Mouse (Mus musculus): Measurements from ENCODE around the gene Pbx4. TPM values are rescaled to one million over a fixed set of nuclear protein-coding genes. Genes with fewer than 3 reads are reported as not detected.

Pbx4 gene
- total RNA-seq, 2 experiments from 2014 or later, result 0.65 to 1.2 TPM

- peak in 1 of 2 experiments; percentile 20 for DNase-seq
- intact Hi-C loops (cut with DNase I), result no loop called here
Observed at GRCm38 (mm10) chr8:69867696-69868326, 35.5 kb downstream of the Pbx4 start.

DNA sequence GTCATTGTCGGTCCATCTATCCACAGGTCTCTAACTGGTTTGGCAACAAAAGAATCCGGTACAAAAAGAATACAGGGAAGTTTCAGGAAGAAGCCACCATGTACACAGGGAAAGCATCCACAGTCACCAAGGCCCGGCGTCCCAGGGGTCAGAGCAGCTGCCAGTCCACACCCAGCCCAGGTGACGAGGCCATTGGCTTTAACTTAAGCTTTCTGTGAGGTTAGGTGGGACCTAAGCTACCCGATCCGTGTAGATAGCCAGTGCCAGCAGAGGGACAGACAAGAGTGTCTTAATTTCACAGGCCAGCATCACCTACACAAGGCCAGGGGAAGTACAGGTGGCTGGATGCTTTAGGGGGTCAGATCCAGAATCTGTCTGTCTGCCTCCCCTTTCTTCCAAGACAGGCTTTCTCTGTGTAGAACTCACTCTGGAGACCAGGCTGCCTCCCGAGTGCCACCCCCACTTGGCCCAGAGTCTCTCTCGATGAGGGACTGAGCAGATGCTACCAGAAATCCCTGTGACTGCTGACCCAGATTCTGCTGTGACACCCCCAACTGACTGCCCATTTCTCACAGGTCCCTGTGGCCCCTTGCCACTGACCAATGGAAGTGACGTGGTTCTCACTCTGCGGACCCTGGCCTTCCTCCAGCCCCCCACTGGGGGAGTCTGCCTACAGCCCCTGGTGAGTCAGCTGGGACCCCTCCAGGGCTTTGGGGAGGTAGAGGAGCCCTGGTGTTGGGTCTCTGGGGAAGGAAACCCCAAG is 37.9 kb downstream of the Pbx4 start:
- intact Hi-C loops (cut with DNase I), result loop anchor here (5.0 kb wide), 1 partner anchor 243 kb away; the partner anchor contains the start of gene Zfp868
- no peak for DNase-seq

DNA sequence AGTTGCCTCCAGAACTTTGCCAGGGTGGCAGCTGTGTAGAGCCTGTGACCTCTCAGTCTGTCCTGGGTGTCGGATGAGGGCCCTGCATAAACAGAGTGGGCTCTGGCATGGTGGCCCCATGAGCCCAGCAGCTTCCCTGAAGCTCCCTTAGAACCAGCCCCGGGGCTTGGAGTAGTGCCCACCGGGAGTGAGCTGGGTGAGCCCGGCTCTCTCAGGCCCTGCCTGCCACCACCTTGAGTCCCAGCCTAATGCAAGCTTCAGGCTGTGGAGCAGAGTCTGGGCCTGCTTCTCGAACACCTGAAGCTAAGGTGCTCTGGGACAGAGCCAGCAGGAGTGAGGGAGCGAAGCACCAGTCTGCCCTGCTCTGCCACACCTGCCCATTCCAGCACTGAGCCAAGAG is 38.6 kb downstream of the Pbx4 start:
- intact Hi-C loops (cut with DNase I), result loop anchor here (5.0 kb wide), 1 partner anchor 244 kb away; the partner anchor contains the start of gene Zfp868
- DNase-seq, result no peak

- DNase-seq, result peak; percentile 69 to 84
- intact Hi-C loops (cut with DNase I), result loop anchor here (1.0 to 5.0 kb wide), 3 partner anchors 39 to 293 kb away; partner anchors contain the start of gene Zfp868
Observed at GRCm38 (mm10) chr8:69874155-69874554, 41.9 kb downstream of the Pbx4 start.

DNA sequence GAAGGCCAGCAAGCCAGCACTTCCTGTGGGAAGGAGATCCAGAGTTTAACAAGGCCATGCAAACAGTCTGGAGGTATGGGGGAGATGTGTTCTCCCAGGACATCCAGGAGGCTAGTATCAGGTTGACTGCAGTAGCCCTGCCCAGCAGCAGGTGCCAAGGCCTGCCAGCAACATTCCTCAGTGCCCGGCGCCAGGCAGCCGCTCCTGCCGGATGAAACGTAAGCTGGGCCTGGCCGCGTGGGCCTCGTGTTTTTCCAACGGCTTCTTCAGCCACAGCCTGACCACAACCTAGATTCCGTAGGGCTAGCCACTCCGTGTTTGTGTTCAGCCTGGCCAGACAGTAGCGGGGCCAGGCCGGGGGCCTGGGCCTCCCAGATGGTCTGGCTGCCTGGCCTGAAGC is 42.4 kb downstream of the Pbx4 start:
- DNase-seq, result no peak
- intact Hi-C loops (cut with DNase I), result loop anchor here (1.0 to 5.0 kb wide), 3 partner anchors 39 to 292 kb away; partner anchors contain the start of gene Zfp868

DNA sequence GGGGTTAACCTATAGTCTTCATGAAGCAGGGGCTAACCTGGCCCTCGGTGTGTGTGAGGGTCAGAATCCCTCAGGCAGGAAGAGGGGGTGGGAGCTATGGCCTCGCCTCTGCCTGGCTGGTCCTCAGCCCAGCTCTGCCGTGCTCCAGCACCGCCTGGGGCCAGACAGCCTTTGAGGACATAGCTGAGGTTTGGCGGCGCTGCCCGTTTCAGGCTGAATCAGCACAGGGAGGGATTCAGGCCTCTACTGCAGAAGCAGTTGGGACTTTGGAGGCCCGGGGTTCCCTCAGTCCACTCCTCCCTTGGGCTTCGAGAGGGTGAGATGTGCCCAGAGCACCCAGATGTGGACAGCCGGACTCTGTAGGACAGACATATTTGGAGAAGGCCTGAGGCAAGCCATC is 43.8 kb downstream of the Pbx4 start:
- no peak for DNase-seq
- intact Hi-C loops (cut with DNase I), result no loop called here

DNA sequence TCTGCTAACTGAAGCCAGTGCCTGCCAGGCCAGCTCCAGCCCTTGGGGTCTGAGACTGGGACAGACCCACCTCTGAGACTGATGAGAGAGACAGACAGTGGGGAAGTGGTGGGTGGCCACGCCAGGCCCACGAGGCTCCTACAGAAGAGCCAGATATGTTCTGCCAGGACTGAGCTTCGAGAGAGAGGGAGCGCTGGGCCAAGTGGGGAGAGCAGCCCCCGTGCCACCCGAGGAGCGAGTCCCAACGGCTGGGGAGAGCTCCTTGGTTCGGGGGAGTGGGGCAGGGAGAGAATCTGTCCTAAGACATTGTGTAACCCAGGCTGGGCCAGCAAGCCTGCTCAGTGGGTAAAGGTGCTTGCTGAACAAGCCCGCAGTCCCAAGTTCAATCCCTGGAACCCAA is 44.7 kb downstream of the Pbx4 start:
- no peak for DNase-seq
- intact Hi-C loops (cut with DNase I), result no loop called here

DNA sequence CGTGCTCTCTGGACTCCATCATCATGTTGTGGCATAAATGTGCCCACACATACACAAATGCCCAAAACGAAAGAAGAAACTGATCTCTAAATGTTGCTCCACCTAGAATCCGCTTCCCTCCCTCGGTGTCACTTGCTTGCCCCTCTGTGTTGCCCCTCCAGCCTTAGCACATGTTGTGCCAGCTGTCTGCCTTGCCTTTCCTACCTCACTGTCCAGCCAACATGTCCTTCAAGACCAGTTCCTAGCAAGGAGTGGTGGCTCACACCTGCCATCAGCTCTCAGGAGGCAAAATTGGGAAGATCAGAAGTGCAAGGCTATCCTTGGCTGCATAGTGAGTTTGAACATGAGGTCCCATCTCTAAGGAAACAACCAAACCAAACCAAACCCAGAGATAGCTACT is 45.1 kb downstream of the Pbx4 start:
- DNase-seq, result no peak
- intact Hi-C loops (cut with DNase I), result no loop called here

DNA sequence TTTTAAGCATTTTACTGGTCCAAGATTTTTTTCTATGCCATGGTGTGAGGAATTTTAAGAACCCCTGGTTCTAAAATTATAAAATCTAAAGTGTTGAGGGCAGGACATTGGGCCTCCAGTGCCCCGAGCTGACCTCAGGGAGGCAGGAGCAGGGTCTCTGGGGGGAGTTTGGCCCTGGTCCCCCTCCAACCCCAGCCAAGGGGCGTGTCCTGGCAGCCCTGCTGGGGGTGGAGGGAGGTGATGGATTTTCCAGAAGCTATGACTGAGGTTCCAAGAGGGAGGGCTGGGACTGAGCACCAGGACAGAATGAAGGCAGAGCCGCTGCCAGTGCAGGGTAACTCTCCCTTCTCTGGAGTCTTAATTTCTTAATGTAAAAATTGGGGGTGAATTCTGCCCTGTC is 45.7 kb downstream of the Pbx4 start:
- intact Hi-C loops (cut with DNase I), result no loop called here
- no peak for DNase-seq

DNA sequence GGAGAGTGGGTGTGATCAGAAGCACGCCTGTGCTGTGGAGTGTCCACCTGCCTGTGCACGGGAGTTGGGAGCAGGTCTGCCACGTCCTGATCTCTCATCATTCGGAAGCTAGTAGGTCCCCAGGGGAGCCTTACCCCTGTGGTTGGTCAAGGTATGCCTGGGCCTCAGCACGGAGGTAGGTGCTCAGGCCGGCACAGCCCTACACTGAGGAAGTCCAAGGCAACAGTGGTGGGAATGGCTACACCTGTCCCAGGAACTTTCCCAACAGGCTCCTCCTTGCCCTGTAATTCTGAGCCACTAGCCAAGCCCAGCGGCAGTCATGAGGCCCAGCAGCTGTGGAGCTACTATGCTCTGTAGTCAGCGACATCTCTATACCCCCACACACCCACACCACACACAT is 47.4 kb downstream of the Pbx4 start:
- no peak for DNase-seq
- intact Hi-C loops (cut with DNase I), result no loop called here

DNA sequence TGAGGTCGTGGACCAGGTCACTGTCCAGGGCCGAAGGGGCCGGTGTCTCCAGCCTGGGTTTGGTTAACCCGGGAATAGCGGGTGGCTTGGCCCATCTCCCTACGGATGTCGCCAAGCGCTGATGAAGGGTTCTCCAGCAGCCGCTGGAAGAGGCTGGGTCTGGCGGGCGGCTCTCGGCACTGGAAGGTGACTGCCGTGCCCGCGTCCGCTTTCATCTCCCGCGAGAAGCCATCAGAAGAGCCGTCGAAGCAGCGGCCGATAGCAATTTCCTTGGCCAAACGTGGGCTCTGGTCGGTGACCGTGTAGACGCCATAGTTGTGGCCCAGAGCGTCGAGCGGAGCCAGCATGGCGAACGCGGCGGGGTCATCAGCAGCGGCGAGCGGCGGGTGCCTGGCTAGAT is 48.5 kb downstream of the Pbx4 start:
- DNase-seq, result no peak
- intact Hi-C loops (cut with DNase I), result no loop called here

DNA sequence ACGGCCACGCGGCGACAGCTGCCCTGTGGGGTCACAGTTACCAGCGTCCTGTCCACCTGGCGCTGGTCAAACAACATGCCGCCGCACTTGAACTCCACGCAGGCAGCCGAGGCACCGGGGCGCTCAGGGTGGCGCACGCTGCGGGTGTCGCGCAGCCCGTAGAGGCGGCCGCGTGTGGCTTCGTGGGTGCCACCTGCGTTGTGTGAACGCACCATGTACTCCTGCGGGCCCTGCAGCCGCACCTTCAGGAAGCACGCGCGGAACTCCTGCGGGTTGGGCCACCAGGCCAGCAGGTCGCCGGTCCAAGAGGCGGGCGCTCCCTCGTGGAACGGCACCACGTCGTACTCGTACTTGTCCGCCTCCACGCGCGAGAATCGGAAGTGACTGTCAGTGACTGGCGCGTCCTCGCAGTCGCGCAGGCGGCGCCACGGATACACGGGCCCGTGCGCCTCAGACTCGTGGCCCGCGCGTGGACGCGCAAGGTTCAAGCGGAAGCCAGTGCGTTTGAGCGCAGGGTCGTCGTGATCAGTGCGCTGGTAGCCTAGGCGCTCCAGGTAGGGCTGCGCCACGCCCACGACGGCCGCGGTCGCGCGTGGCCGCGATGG is 49.1 kb downstream of the Pbx4 start:
- no peak for DNase-seq
- intact Hi-C loops (cut with DNase I), result no loop called here

- peak; percentile 68 to 74 for DNase-seq
- intact Hi-C loops (cut with DNase I), result no loop called here
Observed at GRCm38 (mm10) chr8:69882021-69882756, 49.9 kb downstream of the Pbx4 start.

- DNase-seq, result no peak
Observed at GRCm38 (mm10) chr8:69882833-69883600, 50.7 kb downstream of the Pbx4 start.

GRCm38 (mm10) chr8:69884141-69884540 is 51.9 kb downstream of the Pbx4 start:
- DNase-seq, result no peak
- intact Hi-C loops (cut with DNase I), result no loop called here

More at GRCm38 (mm10) chr8:69882833-69883600, 50.7 kb downstream of the Pbx4 start:
- intact Hi-C loops (cut with DNase I), result no loop called here

- intact Hi-C loops (cut with DNase I), result no loop called here
- DNase-seq, result peak; percentile 40 to 49
Observed at GRCm38 (mm10) chr8:69887289-69888243, 55.3 kb downstream of the Pbx4 start, which contains the start of gene Cilp2. TSS of gene Cilp2 (minus strand) at chr8:69887687.

- intact Hi-C loops (cut with DNase I), result no loop called here
- DNase-seq, result peak; percentile 32 to 38
Observed at GRCm38 (mm10) chr8:69888244-69888866, 56.1 kb downstream of the Pbx4 start.

DNA sequence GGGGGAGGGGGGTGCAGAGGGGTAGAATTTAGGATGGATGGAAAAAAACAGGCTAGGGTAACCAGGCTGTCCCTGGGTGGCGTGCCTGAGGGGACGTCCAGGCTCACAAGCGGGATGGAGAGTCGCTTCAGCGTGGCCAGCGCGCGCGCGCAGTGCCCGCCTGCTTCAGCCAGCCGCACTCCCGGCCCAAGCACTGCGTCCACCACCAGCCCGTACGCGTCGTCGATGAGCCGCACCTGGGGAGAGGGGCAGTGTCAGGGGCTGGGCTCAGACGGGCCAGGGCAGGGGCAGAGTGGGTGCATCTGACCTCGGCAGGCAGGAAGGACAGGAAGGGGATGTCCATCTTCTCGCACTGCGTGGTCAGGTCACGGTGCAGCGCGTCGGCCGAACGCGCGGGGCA is 56.6 kb downstream of the Pbx4 start:
- no peak for DNase-seq
- intact Hi-C loops (cut with DNase I), result no loop called here
